Mouse (Mus musculus) cerebellum, postnatal 36 days (tissue): ENCODE data around the gene Ugt2a3.
"Not testable (repeated sequence)": the region's sequence is repeated elsewhere in the genome, so short reads cannot be mapped to it uniquely, and the experiment has no call there.

Experiments used
- DNase-seq, 2 experiments: peaks; one replicate each; pipeline ENCODE4 v3.0.0; 2021 to 2022; ENCODE audit warnings: mixed read lengths in 2 of 2

Gene Ugt2a3

GRCm38 (mm10) chr5:87336961-87337697 lies at the start of gene Ugt2a3:
TSS of gene Ugt2a3 (minus strand) at chr5:87337195.
- no peak for DNase-seq

GRCm38 (mm10) chr5:87380234-87380633 lies 43.2 kb upstream of the Ugt2a3 start:
- DNase-seq = no peak

- DNase-seq = no peak
Observed at GRCm38 (mm10) chr5:87379825-87380224, 42.8 kb upstream of the Ugt2a3 start.

- no peak for DNase-seq
Observed at GRCm38 (mm10) chr5:87375874-87376383, 38.9 kb upstream of the Ugt2a3 start.

- DNase-seq = no peak
Observed at GRCm38 (mm10) chr5:87373502-87373863, 36.5 kb upstream of the Ugt2a3 start.

GRCm38 (mm10) chr5:87372788-87373501 lies 36.0 kb upstream of the Ugt2a3 start:
- DNase-seq = not testable (repeated sequence)

- no peak for DNase-seq
Observed at GRCm38 (mm10) chr5:87350350-87350749, 13.4 kb upstream of the Ugt2a3 start.

- not testable (repeated sequence) for DNase-seq
Observed at GRCm38 (mm10) chr5:87349150-87349549, 12.2 kb upstream of the Ugt2a3 start.

- not testable (repeated sequence) for DNase-seq
Observed at GRCm38 (mm10) chr5:87347479-87348078, 10.6 kb upstream of the Ugt2a3 start.

- DNase-seq = no peak
Observed at GRCm38 (mm10) chr5:87340461-87340860, 3.5 kb upstream of the Ugt2a3 start.

- DNase-seq = no peak
Observed at GRCm38 (mm10) chr5:87335199-87335598, 1.8 kb downstream of the Ugt2a3 start.

GRCm38 (mm10) chr5:87333584-87333983 lies 3.4 kb downstream of the Ugt2a3 start:
- DNase-seq = no peak

- DNase-seq = no peak
Observed at GRCm38 (mm10) chr5:87311392-87311791, 25.6 kb downstream of the Ugt2a3 start.

- DNase-seq = not testable (repeated sequence)
Observed at GRCm38 (mm10) chr5:87286180-87286579, 50.8 kb downstream of the Ugt2a3 start.

- not testable (repeated sequence) for DNase-seq
Observed at GRCm38 (mm10) chr5:87275986-87276385, 61.0 kb downstream of the Ugt2a3 start.

- no peak for DNase-seq
Observed at GRCm38 (mm10) chr5:87275581-87275980, 61.4 kb downstream of the Ugt2a3 start.
